Mouse (Mus musculus) large intestine, adult 2 months (tissue): ENCODE measurements around the gene Nab2. TPM values are rescaled to one million over a fixed set of nuclear protein-coding genes. Genes with fewer than 3 reads are reported as not detected.

Experiments used
- DNase-seq: peaks from one replicate; pipeline ENCODE4 v3.0.0-alpha.2; 2012; ENCODE audit warnings: low read depth, low spot score
- WGBS: fragments of 180-500 bp; shearing (Covaris S2); methylation state at CpG from one replicate; pipeline ENCODE4 v1.1.7; 2018; 5-methylcytosine and 5-hydroxymethylcytosine counted together
- polyA plus RNA-seq: library from polyadenylated mRNA; depleted of rRNA; stranded (reverse); fragments of >200 nt; gene quantifications from 2 replicates; pipeline ENCODE4 v1.2.3, GENCODE M21; 2012

Gene Nab2
- polyA plus RNA-seq, 1 experiment = 9.9 TPM

DNA sequence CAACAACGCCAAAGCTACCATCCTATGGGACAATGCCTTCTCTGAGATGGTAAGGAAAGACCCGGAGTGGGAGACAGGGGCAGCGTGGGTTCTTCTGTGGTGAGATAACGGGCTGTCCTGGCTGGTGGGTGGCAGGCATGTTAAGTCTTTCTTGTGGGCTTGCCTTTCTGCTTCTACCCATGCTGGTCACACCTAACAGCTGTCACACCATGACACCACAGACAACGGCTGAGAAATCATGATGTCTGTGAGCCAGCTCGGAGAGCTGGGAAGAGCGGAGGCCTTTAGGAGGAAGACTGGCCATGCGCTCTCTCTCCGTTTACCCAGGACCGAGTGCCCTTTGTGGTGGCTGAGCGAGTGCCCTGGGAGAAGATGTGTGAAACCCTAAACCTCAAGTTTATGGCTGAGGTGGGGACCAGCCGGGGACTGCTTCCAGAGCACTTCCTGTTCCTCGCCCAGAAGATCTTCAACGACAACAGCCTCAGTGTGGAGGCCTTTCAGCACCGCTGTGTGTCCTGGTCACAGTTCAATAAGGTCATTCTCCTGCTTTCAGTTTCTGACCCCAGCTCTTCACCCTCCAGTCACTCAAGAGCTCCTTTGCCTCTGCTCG is 13.3 kb downstream of the Nab2 start:
- WGBS = 59% methylated on average over 16 of the region's 16 CpGs
- no peak for DNase-seq

- WGBS = 63% methylated on average over 21 of the region's 21 CpGs
Observed at GRCm38 (mm10) chr10:127652906-127653638, 15.3 kb downstream of the Nab2 start.

DNA sequence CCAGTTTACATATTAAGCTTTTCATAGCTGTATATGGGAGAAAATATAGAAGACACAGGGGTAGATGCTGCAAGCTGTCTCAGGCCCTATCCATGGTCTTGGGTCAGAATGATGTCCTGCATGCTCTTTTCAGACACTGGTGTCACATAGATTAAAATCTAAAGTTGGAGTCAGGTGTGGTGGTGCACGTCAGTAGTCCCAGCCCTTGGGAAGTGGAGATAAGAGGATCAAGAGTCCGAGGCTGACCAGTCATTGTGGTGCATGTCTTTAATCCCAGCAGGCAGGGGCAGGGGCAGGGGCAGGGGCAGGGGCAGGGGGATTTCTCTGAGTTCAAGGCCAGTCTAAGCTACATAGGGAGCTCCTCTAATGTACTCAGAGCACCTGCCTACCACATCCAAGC is 22.6 kb downstream of the Nab2 start:
- no peak for DNase-seq
- WGBS = 85% methylated on average over 2 of the region's 2 CpGs

More at GRCm38 (mm10) chr10:127652906-127653638, 15.3 kb downstream of the Nab2 start:
- no peak for DNase-seq

DNA sequence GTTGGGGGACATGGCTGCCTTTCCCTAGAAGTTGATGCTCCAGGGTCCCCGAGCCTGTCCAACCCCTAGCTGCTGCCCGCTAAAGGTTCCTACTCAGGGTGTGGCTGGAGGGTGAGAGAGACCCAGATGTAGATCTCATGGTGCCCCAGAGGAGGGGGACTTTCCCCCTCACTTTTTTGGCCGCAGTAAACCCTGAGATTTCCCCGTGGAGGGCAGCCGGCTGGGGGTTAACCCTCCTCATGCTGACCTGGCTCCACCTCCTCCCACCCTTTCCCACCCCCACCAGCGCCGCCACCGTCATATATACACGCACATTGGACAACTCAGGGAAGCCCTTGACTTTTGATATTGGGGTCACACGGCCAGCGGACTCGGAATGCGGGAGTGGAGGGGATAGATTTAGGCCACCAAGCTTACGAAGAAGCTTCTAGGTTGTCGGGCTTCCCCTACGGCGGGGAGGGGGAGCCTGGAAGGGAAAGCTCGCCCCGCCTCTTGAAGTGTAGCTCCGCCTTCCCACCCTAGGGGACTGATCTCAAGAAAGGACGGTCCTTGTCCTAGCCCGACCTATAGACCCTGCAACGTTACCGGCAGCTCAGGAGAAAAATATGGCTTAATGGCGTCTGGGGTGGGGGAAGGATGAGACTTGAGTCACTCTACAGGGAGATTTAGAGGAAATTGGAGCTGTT is 24.7 kb downstream of the Nab2 start:
- DNase-seq = no peak
- WGBS = under 1% methylated on average over 25 of the region's 25 CpGs

DNA sequence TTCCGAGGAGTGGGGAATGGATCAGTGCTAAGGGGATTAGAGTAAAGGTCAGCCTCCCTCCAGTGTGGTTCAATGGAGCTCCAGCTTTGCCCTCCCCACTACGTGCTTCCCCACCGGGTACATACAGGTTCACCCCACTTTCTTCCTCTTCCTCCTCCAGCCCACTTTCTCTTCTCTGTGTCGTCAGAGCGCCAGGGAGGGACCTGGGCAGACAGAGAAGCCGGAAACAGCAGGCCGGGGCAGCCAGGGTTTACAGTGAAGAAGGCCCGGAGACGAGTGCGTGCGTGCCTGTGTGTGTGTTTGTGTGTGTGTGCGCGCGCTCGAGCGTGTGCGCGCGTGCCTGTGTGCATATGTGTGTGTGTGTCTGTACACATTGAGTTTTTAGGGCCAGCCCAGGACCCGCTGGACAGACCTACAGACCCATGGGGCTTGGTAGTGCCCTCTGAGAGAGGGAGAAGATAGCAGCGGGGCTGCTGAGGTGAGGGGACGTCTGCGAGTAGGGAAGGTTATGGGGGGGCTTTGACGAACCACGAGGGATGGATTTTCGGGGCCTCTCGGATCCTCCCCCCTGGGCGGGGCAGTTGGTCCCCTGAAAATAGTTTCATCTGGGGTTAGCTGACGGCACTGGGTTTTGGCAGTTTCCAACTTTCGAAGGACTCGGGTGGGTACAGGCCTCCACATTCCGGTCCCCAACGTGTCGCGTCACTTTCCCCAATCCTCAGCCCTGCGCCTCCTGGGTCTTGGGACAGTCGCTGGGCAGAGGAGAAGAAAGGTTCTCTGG is 25.4 kb downstream of the Nab2 start, which contains the start of gene Stat6:
Gene Stat6, plus strand, starts transcription at position 215 of the 781 bp plus-strand sequence.
- no peak for DNase-seq
- WGBS = under 1% methylated on average over 37 of the region's 37 CpGs

DNA sequence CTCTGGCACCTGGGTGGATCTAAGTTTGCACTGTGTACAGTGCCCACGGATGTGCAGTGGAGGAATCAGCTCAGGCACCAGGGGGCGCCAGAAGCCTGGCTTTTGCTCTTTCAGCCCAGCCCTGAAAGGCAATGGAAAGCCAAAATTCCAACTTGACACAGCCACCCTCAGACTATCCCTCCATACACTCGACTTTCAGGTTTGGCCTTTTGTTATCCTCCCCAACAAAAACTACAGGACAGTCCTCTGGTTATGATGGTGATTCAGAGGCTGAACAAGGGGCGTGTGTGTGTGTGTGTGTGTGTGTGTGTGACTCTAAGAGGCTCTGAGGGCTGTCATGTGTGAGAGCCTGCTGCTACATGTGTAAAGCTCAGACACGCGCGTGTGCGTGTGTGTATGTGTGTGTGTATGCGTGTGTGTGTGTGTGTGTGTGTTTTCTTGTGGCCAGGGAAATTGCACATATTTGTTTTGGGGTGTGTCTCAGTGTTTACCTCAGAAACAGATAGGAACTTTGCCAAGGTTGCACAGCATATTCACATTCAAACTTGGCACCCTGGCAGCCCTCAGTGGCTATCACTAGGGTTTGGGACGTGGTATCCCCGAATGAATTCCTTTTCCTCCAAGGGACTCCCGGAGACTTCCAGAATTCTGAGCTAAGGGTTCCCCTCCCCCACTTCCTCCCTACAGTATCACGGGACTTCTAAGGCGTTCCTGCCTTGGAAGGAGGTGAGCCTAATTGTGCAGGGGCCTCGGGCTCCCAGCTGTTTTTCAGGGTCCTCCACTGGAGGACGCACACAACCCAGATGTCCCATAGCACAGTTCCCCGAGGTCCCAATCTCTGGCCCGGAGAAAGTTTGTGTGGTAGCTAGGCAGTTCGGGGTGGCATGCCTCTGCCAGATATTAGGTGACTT is 26.3 kb downstream of the Nab2 start:
- no peak for DNase-seq
- under 1% methylated on average over 19 of the region's 19 CpGs for WGBS

- no peak for DNase-seq
- 73% methylated on average over 5 of the region's 5 CpGs for WGBS
Observed at GRCm38 (mm10) chr10:127640421-127640820, 27.9 kb downstream of the Nab2 start.

GRCm38 (mm10) chr10:127632668-127633271 is 35.6 kb downstream of the Nab2 start:
- no peak for DNase-seq
- WGBS = 18% methylated on average over 7 of the region's 7 CpGs

DNA sequence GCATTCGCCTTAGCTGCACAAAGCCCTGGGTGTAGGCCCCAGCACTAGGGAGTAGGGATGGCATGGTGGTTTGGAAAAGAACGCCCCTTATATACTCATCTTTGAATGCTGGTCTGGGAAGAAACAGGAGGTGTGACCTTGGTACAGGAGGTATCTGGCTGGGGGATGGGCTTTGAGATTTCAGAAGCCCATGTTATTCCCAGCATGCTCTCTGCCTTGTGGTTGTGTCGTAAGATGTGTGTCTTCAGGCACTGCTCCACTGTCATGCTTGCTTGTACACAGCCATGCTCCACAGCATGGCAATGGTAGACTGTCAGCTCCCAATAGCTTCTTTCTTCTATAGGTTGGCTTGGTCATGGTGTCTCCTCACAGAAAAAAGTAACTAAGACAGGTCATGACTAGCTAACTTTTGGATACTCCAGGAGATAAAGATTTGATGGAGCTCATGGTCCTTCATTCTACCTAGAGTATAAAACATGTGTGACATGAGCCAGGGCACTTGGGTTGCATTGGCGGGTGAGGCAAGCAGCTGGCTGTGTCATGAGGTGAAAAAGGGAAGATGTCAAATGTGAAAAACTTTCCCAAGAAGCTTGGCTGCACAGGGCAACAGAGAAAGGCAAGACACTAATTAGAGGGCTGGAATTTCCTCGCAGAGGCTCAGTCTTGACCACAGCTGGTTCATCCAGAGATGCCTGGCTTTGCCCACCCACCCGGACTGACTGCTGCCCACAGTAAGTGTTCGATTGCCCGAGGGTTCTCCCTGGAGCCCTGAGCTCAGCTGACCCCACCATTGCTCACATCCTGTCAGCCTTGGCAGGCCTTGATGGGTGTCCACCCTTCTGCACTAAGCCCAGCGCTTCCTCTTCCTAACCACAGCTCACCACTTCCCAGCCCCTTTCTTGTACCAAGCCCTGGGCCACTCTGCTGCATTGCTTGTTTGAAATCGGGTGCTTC is 36.8 kb downstream of the Nab2 start:
- no peak for DNase-seq
- WGBS = 81% methylated on average over 10 of the region's 10 CpGs

GRCm38 (mm10) chr10:127626433-127626832 is 41.9 kb downstream of the Nab2 start:
- 92% methylated on average over 3 of the region's 3 CpGs for WGBS
- DNase-seq = no peak

- WGBS = 96% methylated on average over 6 of the region's 6 CpGs
- DNase-seq = no peak
Observed at GRCm38 (mm10) chr10:127623439-127624216, 44.7 kb downstream of the Nab2 start.

- WGBS = 75% methylated on average over 4 of the region's 4 CpGs
- DNase-seq = no peak
Observed at GRCm38 (mm10) chr10:127622661-127623060, 45.7 kb downstream of the Nab2 start.

GRCm38 (mm10) chr10:127622057-127622392 is 46.3 kb downstream of the Nab2 start:
- DNase-seq = no peak
- under 1% methylated on average over 13 of the region's 13 CpGs for WGBS

DNA sequence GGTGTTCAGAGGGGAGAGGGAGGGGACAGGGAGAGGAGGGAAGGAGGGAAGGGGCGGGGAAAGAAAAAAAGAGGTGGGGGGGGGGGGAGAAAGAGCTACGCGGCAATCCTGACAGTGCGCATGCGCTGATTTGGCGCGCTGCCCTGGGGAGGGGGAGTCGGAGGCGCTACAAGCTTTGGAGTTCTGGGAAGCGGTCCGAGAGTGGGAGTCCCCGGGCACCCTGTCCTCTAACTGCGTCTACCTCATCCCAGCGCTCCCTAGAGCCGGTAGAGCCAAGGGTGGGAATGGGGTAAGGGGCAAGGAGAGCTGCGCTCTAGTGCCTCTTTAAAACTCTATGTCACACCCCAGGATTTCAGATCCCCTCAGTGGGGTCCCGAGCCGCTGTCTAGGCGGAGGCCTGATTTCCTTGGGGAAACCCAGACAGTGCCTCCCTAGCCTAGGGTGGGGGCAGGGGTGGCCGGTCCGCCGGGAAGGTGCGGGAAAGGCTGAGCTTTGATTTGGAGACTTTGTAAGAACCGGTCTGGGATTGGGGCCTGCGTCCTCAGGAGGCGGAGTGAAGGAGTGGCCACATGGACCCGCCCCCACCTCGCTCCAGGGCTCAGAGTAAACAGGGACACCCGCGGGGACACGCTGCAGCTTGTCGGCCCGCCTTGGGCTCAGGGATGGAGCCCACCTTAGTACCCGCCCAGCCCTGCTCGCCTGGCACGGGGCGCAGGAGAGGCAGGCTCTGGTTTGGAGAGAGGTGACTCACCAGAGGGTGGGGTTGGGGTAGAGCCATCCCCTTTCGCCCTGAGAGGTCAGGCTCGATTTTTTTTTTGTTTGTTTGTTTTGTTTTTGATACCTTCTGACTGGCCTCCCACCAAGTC is 46.9 kb downstream of the Nab2 start:
- peak; percentile 82 for DNase-seq
- WGBS = under 1% methylated on average over 38 of the region's 39 CpGs

- DNase-seq = no peak
- WGBS = 4% methylated on average over 26 of the region's 32 CpGs
Observed at GRCm38 (mm10) chr10:127620406-127621190, 47.8 kb downstream of the Nab2 start, which contains the start of gene Lrp1. TSS of gene Lrp1 (minus strand) at chr10:127621148.
